Mouse (Mus musculus) heart, postnatal 0 days (tissue): ENCODE measurements around the gene Mpnd. TPM values are rescaled to one million over a fixed set of nuclear protein-coding genes. Genes with fewer than 3 reads are reported as not detected.

ENCODE experiments used
- ATAC-seq: fragments of 200-750 bp; cut with Nextera tagmentation; 2 replicates; pipeline ENCODE4 v1.8.0; 2017; ENCODE audit warnings: low read depth, moderate number of reproducible peaks, moderate library complexity; ENCODE audit not compliant: insufficient read depth
- DNase-seq: peaks from one replicate; pipeline ENCODE4 v3.0.0-alpha.2; 2016; ENCODE audit warnings: low spot score
- H3K27ac ChIP-seq: fragments of 300-500 bp; sonication (generic); 2 replicates; pipeline ENCODE4 v1.5.1; 2014; ENCODE audit warnings: low read depth, mild to moderate bottlenecking
- H3K27me3 ChIP-seq: fragments of 300-500 bp; sonication (generic); 2 replicates; pipeline ENCODE4 v1.6.1; 2014; ENCODE audit warnings: low read length, mixed read lengths; ENCODE audit not compliant: control insufficient read depth, insufficient read depth
- H3K36me3 ChIP-seq: fragments of 300-500 bp; sonication (generic); replicated peaks from 2 replicates; pipeline ENCODE4 v1.6.1; 2014; ENCODE audit warnings: low read length, mixed read lengths; ENCODE audit not compliant: control insufficient read depth, insufficient read depth
- H3K4me1 ChIP-seq: fragments of 300-500 bp; sonication (generic); 2 replicates; pipeline ENCODE4 v1.6.1; 2014; ENCODE audit warnings: antibody characterized with exemption; ENCODE audit not compliant: control insufficient read depth, insufficient read depth
- H3K4me2 ChIP-seq: fragments of 300-500 bp; sonication (generic); 2 replicates; pipeline ENCODE4 v1.6.1; 2014; ENCODE audit warnings: low read depth, mild to moderate bottlenecking, low read length, moderate library complexity
- H3K4me3 ChIP-seq: fragments of 300-500 bp; sonication (generic); 2 replicates; pipeline ENCODE4 v1.5.1; 2014; ENCODE audit warnings: low read depth, low read length
- H3K9ac ChIP-seq: fragments of 300-500 bp; sonication (generic); replicated peaks from 2 replicates; pipeline ENCODE4 v1.6.1; 2014; ENCODE audit warnings: low read depth, low read length, mixed read lengths
- H3K9me3 ChIP-seq: fragments of 300-500 bp; sonication (generic); replicated peaks from 2 replicates; pipeline ENCODE4 v1.6.1; 2016; ENCODE audit warnings: low read length; ENCODE audit not compliant: control insufficient read depth
- CTCF ChIP-seq: IDR thresholded peaks from 2 replicates; pipeline ENCODE4 v1.5.1; 2016; ENCODE audit warnings: antibody characterized with exemption, control low read depth, low read depth
- EP300 ChIP-seq: IDR thresholded peaks from 2 replicates; pipeline ENCODE4 v1.6.1; 2016; ENCODE audit warnings: antibody characterized with exemption, low read depth
- WGBS: fragments of 180-500 bp; shearing (Covaris S2); extraction: QIAGEN DNeasy Blood & Tissue Kit; methylation state at CpG from one replicate; pipeline ENCODE4 v1.1.7; 2014; 5-methylcytosine and 5-hydroxymethylcytosine counted together
- polyA plus RNA-seq: library from polyadenylated mRNA; unstranded; fragments of >200 nt; fragmentation: Nextera tagmentation; extraction: Ambion mirVana; gene quantifications from 2 replicates; pipeline ENCODE4 v1.2.1, GENCODE M21; 2015
- total RNA-seq: library from RNA; depleted of rRNA; stranded (reverse); fragments of >200 nt; gene quantifications from 2 replicates; pipeline ENCODE4 v1.2.3, GENCODE M21; 2014; ENCODE audit warnings: low replicate concordance

The Mpnd gene
- total and polyA plus RNA-seq, 2 experiments from 2014 or later: 42.9 to 100 TPM

- peaks cover 11% of the 10 kb centered on the region; the same call in 1 of the 2 replicates for H3K4me1 ChIP-seq
- TF ChIP-seq EP300 (no peak), CTCF (no peak)
- DNase-seq: no peak
- WGBS: 9% methylated on average over 48 of the region's 55 CpGs
- peak within 1 kb of the TSS; percentile 48 for H3K4me3 ChIP-seq
- no peak within 1 kb of the TSS for H3K27ac ChIP-seq
- H3K9ac ChIP-seq: peak within 1 kb of the TSS; percentile 49
- H3K9me3 ChIP-seq: no peaks in the 10 kb centered on the region
- ATAC-seq: peak; percentile 49
- peak within 1 kb of the TSS; percentile 95 for H3K4me2 ChIP-seq
- H3K36me3 ChIP-seq: peaks cover 25% of the 10 kb centered on the region
- H3K27me3 ChIP-seq: peaks cover 15% of the 10 kb centered on the region
Measured at GRCm38 (mm10) chr17:55969966-55970891, 35.3 kb upstream of the Mpnd start, which contains the start of gene Shd. Shd (plus strand) TSS chr17:55970467.

GRCm38 (mm10) chr17:55971453-55971852 lies 34.1 kb upstream of the Mpnd start:
- H3K4me2 ChIP-seq: no peak overlapping the region
- no peak overlapping the region for H3K27ac ChIP-seq
- H3K9ac ChIP-seq: 0 out of 2 replicates have a peak overlapping the region, but pooled peaks have one; percentile 18
- TF ChIP-seq CTCF (no peak), EP300 (no peak)
- H3K9me3 ChIP-seq: no peaks in the 10 kb centered on the region
- H3K27me3 ChIP-seq: peaks cover 15% of the 10 kb centered on the region
- DNase-seq (no peak), ATAC-seq (no peak)
- 37% methylated on average over 22 of the region's 22 CpGs for WGBS
- no peak overlapping the region for H3K4me3 ChIP-seq
- peaks cover 11% of the 10 kb centered on the region; the same call in 1 of the 2 replicates for H3K4me1 ChIP-seq
- H3K36me3 ChIP-seq: peaks cover 14% of the 10 kb centered on the region

GRCm38 (mm10) chr17:55976255-55976862 lies 29.2 kb upstream of the Mpnd start:
- ATAC-seq: peak; percentile 76
- Histone ChIP-seq H3K4me2 (no peak overlapping the region), H3K4me3 (no peak overlapping the region), H3K27me3 (peaks cover 5% of the 10 kb centered on the region; the same call in 1 of the 2 replicates), H3K9ac (no peak overlapping the region), H3K27ac (no peak overlapping the region), H3K9me3 (no peaks in the 10 kb centered on the region), H3K36me3 (no peaks in the 10 kb centered on the region), H3K4me1 (no peaks in the 10 kb centered on the region)
- peak; percentile 74 for DNase-seq
- WGBS: 16% methylated on average over 13 of the region's 13 CpGs
- TF ChIP-seq EP300: no peak
- TF ChIP-seq CTCF: peak; percentile 82

- DNase-seq (no peak), ATAC-seq (no peak)
- H3K4me2 ChIP-seq: no peak overlapping the region
- no peaks in the 10 kb centered on the region for H3K4me1 ChIP-seq
- 61% methylated on average over 3 of the region's 3 CpGs for WGBS
- H3K4me3 ChIP-seq: no peak overlapping the region
- H3K27ac ChIP-seq: no peak overlapping the region
- H3K36me3 ChIP-seq: no peaks in the 10 kb centered on the region
- TF ChIP-seq EP300 (no peak), CTCF (no peak)
- H3K9me3 ChIP-seq: no peaks in the 10 kb centered on the region
- no peak overlapping the region for H3K9ac ChIP-seq
- no peaks in the 10 kb centered on the region for H3K27me3 ChIP-seq
Measured at GRCm38 (mm10) chr17:55977301-55977700, 28.2 kb upstream of the Mpnd start.

GRCm38 (mm10) chr17:55986030-55986961 lies 19.2 kb upstream of the Mpnd start, which contains the start of gene Fsd1:
Fsd1 (plus strand) TSS chr17:55986509.
- no peaks in the 10 kb centered on the region for H3K36me3 ChIP-seq
- H3K27ac ChIP-seq: no peak within 1 kb of the TSS
- 12% methylated on average over 26 of the region's 35 CpGs for WGBS
- no peak within 1 kb of the TSS for H3K9ac ChIP-seq
- ATAC-seq (peak; percentile 40; the same call in 1 of the 2 replicates), DNase-seq (no peak)
- TF ChIP-seq CTCF (no peak), EP300 (no peak)
- no peak within 1 kb of the TSS for H3K4me3 ChIP-seq
- peaks cover 19% of the 10 kb centered on the region for H3K27me3 ChIP-seq
- H3K4me1 ChIP-seq: no peaks in the 10 kb centered on the region
- no peaks in the 10 kb centered on the region for H3K9me3 ChIP-seq
- H3K4me2 ChIP-seq: peak within 1 kb of the TSS; percentile 45
